Mouse (Mus musculus) hindbrain, embryonic 12.5 days (tissue): Measurements from ENCODE around the gene Slc25a11. TPM values are rescaled to one million over a fixed set of nuclear protein-coding genes. Genes with fewer than 3 reads are reported as not detected.
A peak's percentile ranks its signal among the peaks of the same experiment; 100 is the strongest.

Source experiments
- ATAC-seq: fragments of 200-750 bp; cut with Nextera tagmentation; 2 replicates; pipeline ENCODE4 v1.8.0; 2017; ENCODE audit warnings: moderate TSS enrichment; ENCODE audit not compliant: low FRiP score
- H3K27ac ChIP-seq: fragments of 300-500 bp; sonication (generic); 2 replicates; pipeline ENCODE4 v1.5.1; 2016; ENCODE audit warnings: mild to moderate bottlenecking
- H3K27me3 ChIP-seq: fragments of 300-500 bp; sonication (generic); 2 replicates; pipeline ENCODE4 v1.6.1; 2016; ENCODE audit warnings: mild to moderate bottlenecking
- H3K36me3 ChIP-seq: fragments of 300-500 bp; sonication (generic); 2 replicates; pipeline ENCODE4 v1.6.1; 2016; ENCODE audit warnings: mild to moderate bottlenecking
- H3K4me1 ChIP-seq: fragments of 300-500 bp; sonication (generic); 2 replicates; pipeline ENCODE4 v1.6.1; 2016
- H3K4me2 ChIP-seq: fragments of 300-500 bp; sonication (generic); replicated peaks from 2 replicates; pipeline ENCODE4 v1.6.1; 2016; ENCODE audit warnings: mild to moderate bottlenecking
- H3K4me3 ChIP-seq: fragments of 300-500 bp; sonication (generic); 2 replicates; pipeline ENCODE4 v1.5.1; 2016; ENCODE audit warnings: mild to moderate bottlenecking
- H3K9ac ChIP-seq: fragments of 300-500 bp; sonication (generic); 2 replicates; pipeline ENCODE4 v1.6.1; 2016; ENCODE audit warnings: mild to moderate bottlenecking, moderate library complexity
- H3K9me3 ChIP-seq: fragments of 300-500 bp; sonication (generic); replicated peaks from 2 replicates; pipeline ENCODE4 v1.6.1; 2016; ENCODE audit warnings: mild to moderate bottlenecking
- WGBS: fragments of 180-500 bp; shearing (Covaris S2); methylation state at CpG from one replicate; pipeline ENCODE4 v1.1.7; 2016; 5-methylcytosine and 5-hydroxymethylcytosine counted together
- polyA plus RNA-seq: library from polyadenylated mRNA; unstranded; fragments of >200 nt; fragmentation: Nextera tagmentation; extraction: Ambion mirVana; gene quantifications from 2 replicates; pipeline ENCODE4 v1.2.1, GENCODE M21; 2016

The Slc25a11 gene
- polyA plus RNA-seq, 1 experiment from 2014 or later, result 148 TPM

DNA sequence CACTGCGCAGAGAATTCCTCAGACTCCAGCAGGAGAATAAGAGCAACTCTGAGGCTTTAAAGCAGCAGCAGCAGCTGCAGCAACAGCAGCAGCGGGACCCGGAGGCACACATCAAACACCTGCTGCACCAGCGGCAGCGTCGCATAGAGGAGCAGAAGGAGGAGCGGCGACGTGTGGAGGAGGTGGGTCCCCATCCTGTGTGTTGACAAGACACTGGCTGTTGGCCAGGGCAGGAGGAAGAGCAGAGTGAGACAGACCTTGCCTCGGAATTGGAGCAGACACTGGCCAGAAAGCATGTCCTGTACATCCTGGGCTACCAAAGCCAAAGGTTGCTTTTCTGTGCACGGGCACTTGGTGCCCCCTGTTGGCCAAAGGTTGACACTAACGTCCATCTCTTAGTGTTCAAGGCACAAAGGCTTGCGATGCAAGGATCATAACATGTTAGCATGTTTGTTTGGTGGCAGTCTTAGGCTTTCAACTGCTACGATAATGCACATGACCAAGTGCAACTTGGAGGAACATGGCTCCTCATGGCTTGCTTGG is 42.2 kb downstream of the Slc25a11 start:
- H3K27ac ChIP-seq, result no peak overlapping the region
- H3K9ac ChIP-seq, result no peak overlapping the region
- no peaks in the 10 kb centered on the region for H3K27me3 ChIP-seq
- 60% methylated on average over 14 of the region's 14 CpGs for WGBS
- no peak overlapping the region for H3K4me3 ChIP-seq
- ATAC-seq, result no peak
- no peaks in the 10 kb centered on the region for H3K4me1 ChIP-seq
- no peak overlapping the region for H3K4me2 ChIP-seq
- no peaks in the 10 kb centered on the region for H3K9me3 ChIP-seq
- peaks cover 73% of the 10 kb centered on the region for H3K36me3 ChIP-seq

- no peak overlapping the region for H3K4me2 ChIP-seq
- peaks cover 13% of the 10 kb centered on the region for H3K4me1 ChIP-seq
- no peak overlapping the region for H3K4me3 ChIP-seq
- peaks cover 33% of the 10 kb centered on the region for H3K36me3 ChIP-seq
- no peak for ATAC-seq
- H3K27me3 ChIP-seq, result no peaks in the 10 kb centered on the region
- H3K9me3 ChIP-seq, result no peaks in the 10 kb centered on the region
- no peak overlapping the region for H3K9ac ChIP-seq
- H3K27ac ChIP-seq, result no peak overlapping the region
- 90% methylated on average over 9 of the region's 9 CpGs for WGBS
Measured at GRCm38 (mm10) chr11:70598451-70598953, 48.8 kb downstream of the Slc25a11 start.

- Histone ChIP-seq H3K27me3 (no peaks in the 10 kb centered on the region), H3K9me3 (no peaks in the 10 kb centered on the region), H3K4me1 (peaks cover 13% of the 10 kb centered on the region), H3K9ac (no peak overlapping the region), H3K36me3 (peaks cover 30% of the 10 kb centered on the region), H3K27ac (no peak overlapping the region), H3K4me2 (no peak overlapping the region), H3K4me3 (no peak overlapping the region)
- ATAC-seq, result no peak
- WGBS, result 76% methylated on average over 6 of the region's 6 CpGs
Measured at GRCm38 (mm10) chr11:70597301-70597700, 50.0 kb downstream of the Slc25a11 start.

DNA sequence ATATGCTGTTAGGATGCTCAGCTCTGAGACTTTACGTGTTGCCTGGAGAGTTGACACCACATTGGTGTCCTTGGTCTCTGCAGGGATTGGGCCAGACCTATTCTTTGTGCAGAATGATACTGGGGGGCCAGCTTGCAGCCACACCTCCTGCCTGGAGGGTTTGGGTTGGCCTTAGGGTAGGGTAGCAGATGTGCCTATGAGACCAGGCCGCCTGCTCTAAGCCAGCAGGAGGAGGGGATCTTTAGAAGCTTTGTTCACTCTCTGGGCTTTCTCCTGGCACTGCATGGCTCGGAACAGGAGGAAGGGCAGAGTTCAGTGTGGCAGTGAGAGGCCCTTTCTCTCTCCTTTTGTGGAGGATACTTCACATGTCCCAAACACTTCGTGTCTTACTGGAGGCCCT is 51.2 kb downstream of the Slc25a11 start:
- no peak overlapping the region for H3K4me3 ChIP-seq
- H3K9ac ChIP-seq, result no peak overlapping the region
- peaks cover 15% of the 10 kb centered on the region for H3K4me1 ChIP-seq
- 0 out of 2 replicates have a peak overlapping the region, but pooled peaks have one; percentile 23 for H3K27ac ChIP-seq
- peaks cover 24% of the 10 kb centered on the region for H3K36me3 ChIP-seq
- 50% methylated on average over 4 of the region's 4 CpGs for WGBS
- ATAC-seq, result no peak
- no peak overlapping the region for H3K4me2 ChIP-seq
- H3K27me3 ChIP-seq, result no peaks in the 10 kb centered on the region
- no peaks in the 10 kb centered on the region for H3K9me3 ChIP-seq

DNA sequence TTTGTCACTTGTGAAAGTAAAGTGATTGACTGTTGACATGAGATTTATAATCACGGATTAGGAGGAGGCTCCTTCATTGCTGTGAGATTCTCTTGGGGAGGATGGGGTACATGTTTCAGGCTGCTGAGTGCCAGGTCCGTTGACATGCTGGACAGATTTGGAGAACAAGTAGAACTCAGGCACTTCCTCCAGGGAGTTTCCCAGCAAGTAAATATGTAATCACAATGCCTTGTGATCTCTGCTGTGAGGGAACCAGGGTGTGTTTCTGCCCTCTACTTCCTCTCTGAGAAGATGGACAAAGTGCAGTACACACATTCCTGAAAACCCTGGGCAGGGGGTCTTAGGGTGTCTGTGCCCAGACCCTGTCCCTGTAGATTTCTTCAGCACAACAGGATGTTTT is 51.6 kb downstream of the Slc25a11 start:
- Histone ChIP-seq H3K27ac (0 out of 2 replicates have a peak overlapping the region, but pooled peaks have one; percentile 23), H3K27me3 (no peaks in the 10 kb centered on the region), H3K9ac (no peak overlapping the region), H3K4me1 (peaks cover 15% of the 10 kb centered on the region), H3K36me3 (peaks cover 24% of the 10 kb centered on the region), H3K4me3 (no peak overlapping the region), H3K9me3 (no peaks in the 10 kb centered on the region), H3K4me2 (no peak overlapping the region)
- WGBS, result 75% methylated on average over 2 of the region's 2 CpGs
- no peak for ATAC-seq

DNA sequence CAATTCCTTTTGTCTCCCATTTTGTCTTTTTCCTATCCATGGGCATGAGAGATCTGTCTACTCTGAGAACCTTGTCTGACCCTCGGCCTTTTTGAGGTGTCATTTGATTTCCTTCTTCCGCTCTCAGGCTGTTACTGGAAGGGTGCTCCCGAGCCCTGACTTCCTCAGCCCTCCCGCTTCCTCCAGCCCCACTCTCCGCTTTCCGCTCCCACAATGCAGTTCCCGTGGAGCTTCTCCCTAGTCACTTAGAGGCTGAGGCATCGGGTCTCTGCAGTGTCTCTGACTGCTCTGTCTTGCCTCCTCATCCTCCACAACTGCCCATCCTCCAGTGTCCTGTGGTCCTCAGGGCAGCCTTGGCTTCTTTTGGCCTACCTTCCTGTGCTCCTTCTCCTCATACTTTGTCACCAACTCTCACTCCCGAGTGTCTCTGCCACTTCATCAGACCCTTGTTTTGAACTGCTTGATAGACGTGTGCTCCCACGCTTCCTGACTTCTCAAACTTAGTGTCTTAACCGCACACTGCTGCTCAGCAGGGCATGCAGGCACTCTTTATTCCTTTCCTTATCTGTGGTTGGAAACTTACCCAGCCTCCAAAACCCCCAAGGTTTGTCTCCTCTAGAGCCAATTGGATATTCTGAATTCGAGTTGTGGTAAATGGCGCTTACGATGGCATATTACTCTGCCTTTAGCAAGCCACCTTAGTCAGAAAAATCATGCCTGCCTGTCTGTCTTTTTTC is 52.9 kb downstream of the Slc25a11 start:
- Histone ChIP-seq H3K4me2 (no peak overlapping the region), H3K4me3 (no peak overlapping the region), H3K27me3 (no peaks in the 10 kb centered on the region), H3K4me1 (peaks cover 15% of the 10 kb centered on the region), H3K9ac (no peak overlapping the region), H3K27ac (no peak overlapping the region), H3K36me3 (peaks cover 18% of the 10 kb centered on the region), H3K9me3 (no peaks in the 10 kb centered on the region)
- no peak for ATAC-seq
- 87% methylated on average over 15 of the region's 15 CpGs for WGBS

Other genes with a start within 250 kb of the Slc25a11 start
- gene Pelp1, start 237.4 kb downstream of the Slc25a11 start, polyA plus RNA-seq, result 40.2 and 40.4 TPM in 2 replicates
- gene Arrb2, start 214.8 kb downstream of the Slc25a11 start, polyA plus RNA-seq, result 36.5 and 36.8 TPM in 2 replicates
- 32.7 and 36.1 TPM in 2 replicates for gene Med11, start 195.6 kb downstream of the Slc25a11 start, polyA plus RNA-seq
- 0.60 and 1.1 TPM in 2 replicates for gene Zmynd15, start 188.0 kb downstream of the Slc25a11 start, polyA plus RNA-seq
- 2.0 and 2.1 TPM in 2 replicates for gene Cxcl16, start 187.5 kb downstream of the Slc25a11 start, polyA plus RNA-seq
- gene Tm4sf5, start 142.2 kb downstream of the Slc25a11 start, polyA plus RNA-seq, result 0.36 TPM in 1 of 2 replicates, not detected in the other
- 0.34 TPM in 1 of 2 replicates, not detected in the other for gene Vmo1, start 132.9 kb downstream of the Slc25a11 start, polyA plus RNA-seq
- gene Gltpd2, start 128.3 kb downstream of the Slc25a11 start, polyA plus RNA-seq, result 0.36 TPM in 1 of 2 replicates, not detected in the other
- 679 and 744 TPM in 2 replicates for gene Psmb6, start 122.1 kb downstream of the Slc25a11 start, polyA plus RNA-seq
- not detected in 2 replicates for gene Gm40193, start 114.5 kb downstream of the Slc25a11 start, polyA plus RNA-seq
- gene Pld2, start 107.4 kb downstream of the Slc25a11 start, polyA plus RNA-seq, result 7.2 and 7.8 TPM in 2 replicates
- gene Mink1, start 84.6 kb downstream of the Slc25a11 start, polyA plus RNA-seq, result 17.3 and 19.1 TPM in 2 replicates
- not detected in 2 replicates for gene 4930544D05Rik, start 31.6 kb downstream of the Slc25a11 start, polyA plus RNA-seq
- not detected in 2 replicates for gene Chrne, start 28.3 kb downstream of the Slc25a11 start, polyA plus RNA-seq
- gene Gp1ba, start 8.4 kb downstream of the Slc25a11 start, polyA plus RNA-seq, result 0.10 and 0.38 TPM in 2 replicates
- gene Rnf167, start 244 bp downstream of the Slc25a11 start, polyA plus RNA-seq, result 96.0 and 102 TPM in 2 replicates
- gene Pfn1, start 7.2 kb upstream of the Slc25a11 start, polyA plus RNA-seq, result 1,190 and 1,267 TPM in 2 replicates
- 14.9 and 18.5 TPM in 2 replicates for gene Eno3, start 9.7 kb upstream of the Slc25a11 start, polyA plus RNA-seq
- 143 and 144 TPM in 2 replicates for gene Spag7, start 21.9 kb upstream of the Slc25a11 start, polyA plus RNA-seq
- gene Camta2, start 40.6 kb upstream of the Slc25a11 start, polyA plus RNA-seq, result 15.2 and 15.7 TPM in 2 replicates
- gene Inca1, start 52.7 kb upstream of the Slc25a11 start, polyA plus RNA-seq, result 0.99 and 1.4 TPM in 2 replicates
- gene Kif1c, start 53.1 kb upstream of the Slc25a11 start, polyA plus RNA-seq, result 2.3 and 3.0 TPM in 2 replicates
- 11.1 and 12.7 TPM in 2 replicates for gene Zfp3, start 116.7 kb upstream of the Slc25a11 start, polyA plus RNA-seq
- not detected in 2 replicates for gene Scimp, start 165.1 kb upstream of the Slc25a11 start, polyA plus RNA-seq
- gene Rabep1, start 197.3 kb upstream of the Slc25a11 start, polyA plus RNA-seq, result 56.9 and 58.5 TPM in 2 replicates